ENCODE assay signal across 22 mouse cellular contexts in the genomic region with DNA sequence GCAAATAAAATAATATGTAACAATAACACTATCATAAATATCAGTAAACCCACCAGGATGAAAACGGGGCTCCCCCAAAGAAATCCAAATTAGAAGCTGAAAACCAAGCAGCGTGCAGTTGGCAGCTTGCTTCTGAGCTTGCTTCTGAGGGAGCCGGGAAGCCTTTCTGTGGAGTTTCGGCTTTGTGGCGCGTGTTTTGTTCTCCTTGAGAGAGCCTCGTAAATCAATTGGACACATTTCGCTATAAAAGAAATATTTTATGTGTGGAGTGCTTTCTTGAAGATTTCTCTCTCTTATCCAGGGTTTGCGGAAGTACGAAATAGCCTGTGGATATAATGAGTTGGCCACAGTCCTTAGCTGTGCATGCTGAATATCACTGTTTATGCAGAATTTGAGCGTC.
DNase-seq lines count a peak whose midpoint lies in the region; ATAC-seq and TF ChIP-seq lines count a peak whose summit lies in the region.
"Had no signal": no experiment of that assay in that cellular context is flagged by ENCODE, and none has a peak within 500 bp of the region (broad histone marks: within the 10 kb centered on the region; RNA-seq: fewer than 3 reads in every experiment).

No protein-coding gene starts in this region.

- no peaks in the 10 kb centered on the region for H3K9me3 ChIP-seq in kidney, postnatal 0 days (replicated peaks; ENCODE audit: low read length)
- H3K9me3 ChIP-seq in neural tube, embryonic 11.5 days (ENCODE audit: control insufficient read depth, low read length), result no peaks in the 10 kb centered on the region
- H3K9me3 ChIP-seq: embryonic facial prominence, embryonic 13.5 days; forebrain, embryonic 12.5 days; heart, embryonic 10.5 days had no signal

- H3K4me1 ChIP-seq in kidney, postnatal 0 days (replicated peaks; ENCODE audit: insufficient read depth, low read length), result no peaks in the 10 kb centered on the region
- H3K4me1 ChIP-seq in neural tube, embryonic 11.5 days (ENCODE audit: control insufficient read depth, insufficient read depth, low read length), result peaks cover 25% of the 10 kb centered on the region

- H3K4me3 ChIP-seq in kidney, postnatal 0 days (replicated peaks; ENCODE audit: low read depth, low read length), result no peak overlapping the region
- no peak overlapping the region for H3K4me3 ChIP-seq in neural tube, embryonic 11.5 days (ENCODE audit: low read depth, low read length)
- H3K4me3 ChIP-seq: embryonic facial prominence, embryonic 13.5 days; forebrain, embryonic 12.5 days; heart, embryonic 10.5 days had no signal

- no peaks in the 10 kb centered on the region for H3K27me3 ChIP-seq in kidney, postnatal 0 days (ENCODE audit: insufficient read depth, low read length)
- no peaks in the 10 kb centered on the region for H3K27me3 ChIP-seq in neural tube, embryonic 11.5 days (ENCODE audit: control insufficient read depth, insufficient read depth, low read length)
- H3K27me3 ChIP-seq: forebrain, embryonic 12.5 days had no signal

- H3K9ac ChIP-seq in kidney, postnatal 0 days (ENCODE audit: low read depth, low read length), result no peak overlapping the region
- H3K9ac ChIP-seq in neural tube, embryonic 11.5 days (ENCODE audit: low read length), result no peak overlapping the region
- H3K9ac ChIP-seq: embryonic facial prominence, embryonic 13.5 days; forebrain, embryonic 12.5 days had no signal

- TF ChIP-seq CTCF in kidney, postnatal 0 days (IDR thresholded peaks at IDR 0.05; ENCODE audit: low read depth), result no peak

- no peak overlapping the region for H3K4me2 ChIP-seq in kidney, postnatal 0 days (ENCODE audit: low read length)
- no peak overlapping the region for H3K4me2 ChIP-seq in neural tube, embryonic 11.5 days (ENCODE audit: low read depth)
- H3K4me2 ChIP-seq: embryonic facial prominence, embryonic 13.5 days; forebrain, embryonic 12.5 days had no signal

- H3K36me3 ChIP-seq in kidney, postnatal 0 days (ENCODE audit: insufficient read depth, low read length), result no peaks in the 10 kb centered on the region
- no peaks in the 10 kb centered on the region for H3K36me3 ChIP-seq in neural tube, embryonic 11.5 days (ENCODE audit: control insufficient read depth, insufficient read depth, low read length)
- H3K36me3 ChIP-seq: embryonic facial prominence, embryonic 13.5 days; forebrain, embryonic 12.5 days; G1E; heart, embryonic 10.5 days had no signal

- DNase-seq in embryo, embryonic 10 days (ENCODE audit: low spot score), result peak; percentile 20
- DNase-seq in embryo, embryonic 9.5 days (ENCODE audit: extremely low spot score), result no peak
- peak; percentile 54 for DNase-seq in kidney, postnatal 0 days (ENCODE audit: low spot score)
- DNase-seq in kidney, adult 18-20 months, result no peak
- DNase-seq in neural tube, embryonic 11.5 days (ENCODE audit: low spot score), result peak; percentile 39
- DNase-seq in neural tube, embryonic 10.5 days (ENCODE audit: extremely low spot score, low spot score), result no peak
- no peak for DNase-seq in right cerebral cortex, adult 2 months (ENCODE audit: low spot score in 2 of 2)
- DNase-seq in adrenal gland, adult 18-20 months (ENCODE audit: low spot score in 2 of 2), result no peak
- DNase-seq: adrenal gland, postnatal 10 days; B cell, adult 2 months; cerebellum, adult 18-20 months; cerebellum, adult 9-11 months; cerebellum, postnatal 36 days; gastrocnemius, postnatal 10 days; heart, adult 18-20 months; heart, postnatal 14 days had no signal

- 48% methylated on average over 11 of the region's 11 CpGs for WGBS in kidney, postnatal 0 days
- 46% methylated on average over 11 of the region's 11 CpGs for WGBS in neural tube, embryonic 11.5 days

- ATAC-seq in kidney, postnatal 0 days (replicated peaks; ENCODE audit: low FRiP score, low read depth), result no peak
- ATAC-seq in neural tube, embryonic 11.5 days (ENCODE audit: insufficient read depth, low FRiP score, low TSS enrichment), result no peak
- ATAC-seq: CD4-positive, CD25-positive, alpha-beta regulatory T cell, adult 4 months; forebrain, embryonic 16.5 days had no signal

- H3K27ac ChIP-seq in kidney, postnatal 0 days, result no peak overlapping the region
- H3K27ac ChIP-seq in neural tube, embryonic 11.5 days (ENCODE audit: low read depth, low read length), result no peak overlapping the region
- H3K27ac ChIP-seq: embryonic facial prominence, embryonic 13.5 days; forebrain, embryonic 12.5 days; heart, embryonic 10.5 days had no signal

Comparison
In these comparisons a context has a peak if more than half of its experiments do, and no peak if none do; other contexts are left out.
1. DNase-seq: peak in embryo, embryonic 10 days (single experiment), kidney, postnatal 0 days (single experiment) and neural tube, embryonic 11.5 days (single experiment); none in embryo, embryonic 9.5 days (single experiment), kidney, adult 18-20 months (single experiment), neural tube, embryonic 10.5 days (single experiment), right cerebral cortex, adult 2 months (0 of 2) and adrenal gland, adult 18-20 months (0 of 2).